Mouse (Mus musculus) testis, postnatal 14 days (tissue): ENCODE data around the gene Fignl1.
A peak's percentile ranks its signal among the peaks of the same experiment; 100 is the strongest.

Experiments used
- DNase-seq: peaks from one replicate; pipeline ENCODE4 v3.0.0; 2021; ENCODE audit warnings: low spot score

Fignl1 gene

DNA sequence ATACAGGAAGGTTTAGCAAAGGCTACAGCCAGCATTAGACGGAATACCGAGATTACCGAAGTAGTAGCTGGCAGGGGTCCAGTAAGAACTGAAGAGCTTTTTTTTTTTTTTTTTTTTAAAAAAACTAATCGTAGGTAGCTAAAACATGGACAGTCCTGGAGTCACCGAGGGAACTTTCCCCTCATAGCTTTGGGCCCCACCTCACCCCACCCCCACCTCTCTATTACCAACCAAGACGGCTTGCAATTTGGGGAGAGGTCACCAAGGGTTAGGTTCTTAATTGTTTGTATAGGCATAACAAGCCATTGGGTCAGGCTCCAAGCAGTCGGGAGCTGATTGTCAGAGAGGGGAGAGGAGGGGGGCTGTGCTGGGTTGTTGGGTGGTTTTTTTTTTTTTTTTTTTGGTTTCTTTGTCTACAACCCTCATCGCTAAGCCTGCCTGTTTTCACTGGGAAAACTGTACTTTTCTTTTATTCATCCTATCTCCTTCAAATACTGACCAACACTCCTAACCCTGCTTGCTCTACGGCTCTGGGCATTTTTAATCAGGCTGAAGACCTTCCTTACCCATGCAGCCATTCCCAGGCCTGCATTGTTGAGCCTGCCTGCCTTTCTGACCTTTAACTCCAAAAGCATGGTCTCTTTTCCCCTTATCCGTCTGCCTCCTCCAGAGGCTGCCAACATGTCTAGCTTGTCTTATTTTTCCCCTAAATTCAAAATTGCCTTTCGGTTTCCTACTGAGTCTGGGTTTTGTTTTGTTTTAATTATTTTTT, 828 bp upstream of the Fignl1 start:
- DNase-seq: peak; percentile 30

DNA sequence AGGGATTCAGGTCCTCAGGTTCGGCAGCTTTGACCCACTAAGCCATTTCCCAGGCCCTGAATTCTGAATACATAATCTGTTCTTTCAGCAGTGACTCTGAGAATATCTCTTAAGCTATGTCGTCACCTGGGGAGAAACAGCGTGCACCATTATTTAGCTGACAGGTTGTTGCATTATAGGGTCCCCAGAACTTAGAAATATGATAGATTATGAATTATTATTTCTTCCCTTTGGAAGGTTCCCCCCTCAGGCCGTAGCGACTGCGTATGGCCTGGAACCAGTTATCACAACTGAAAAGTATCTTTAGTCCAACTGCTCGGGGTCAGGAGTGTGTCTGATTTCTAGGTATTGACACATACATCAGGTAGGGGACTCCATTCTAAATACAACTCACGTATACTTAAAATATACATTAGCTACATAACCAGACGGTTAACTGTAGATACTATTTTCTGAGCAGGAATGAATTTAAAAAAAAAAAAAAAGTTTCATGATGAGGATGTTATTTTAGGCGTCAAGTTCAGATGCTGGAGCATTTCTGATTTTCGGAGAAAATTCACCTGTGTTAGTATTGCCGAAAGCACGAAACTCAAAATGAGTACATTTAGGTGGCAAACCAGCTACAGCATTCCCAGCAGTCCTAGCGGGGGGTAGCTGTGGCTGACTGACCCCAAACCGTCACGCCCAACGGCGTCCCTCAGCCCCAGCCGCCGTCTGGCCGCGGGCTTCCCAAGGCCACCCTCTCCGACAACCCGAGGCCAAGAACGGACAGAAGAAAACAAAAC, 535 bp downstream of the Fignl1 start:
- DNase-seq: no peak

DNA sequence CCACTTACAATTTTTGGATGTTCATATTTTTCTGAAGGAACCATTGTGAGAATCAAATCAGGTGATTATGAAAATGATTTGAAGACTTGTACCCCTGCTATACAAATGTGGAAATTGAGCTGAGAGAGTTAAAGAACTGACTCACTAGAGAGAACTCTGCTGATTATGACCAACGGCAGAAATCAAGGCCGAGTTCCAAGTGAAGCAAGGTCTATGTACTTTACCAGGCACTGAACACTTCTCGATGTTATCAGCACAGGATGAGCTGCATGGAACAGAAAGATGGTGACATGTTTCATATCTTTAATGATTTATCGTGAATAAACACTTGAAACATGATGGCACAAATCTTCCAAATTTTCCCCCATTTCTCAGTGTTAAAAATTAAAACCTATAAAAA, 2.8 kb downstream of the Fignl1 start:
- no peak for DNase-seq

DNA sequence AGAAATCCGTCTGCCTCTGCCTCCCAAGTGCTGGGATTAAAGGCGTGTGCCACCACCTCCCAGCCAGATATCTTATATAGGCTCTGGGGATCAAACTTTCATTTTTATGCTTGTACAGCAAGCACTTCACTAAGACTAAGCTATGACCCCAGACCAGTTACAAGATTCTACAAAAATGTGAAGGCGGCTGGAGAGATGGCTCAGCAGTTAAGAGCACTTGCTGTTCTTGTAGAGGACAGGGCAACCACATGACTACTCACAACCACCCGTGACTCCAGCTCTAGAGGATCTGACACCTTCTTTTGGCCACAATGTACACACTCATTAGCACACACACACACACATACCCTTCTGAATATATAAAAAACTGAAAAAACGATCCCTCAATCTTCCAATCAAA, 4.3 kb downstream of the Fignl1 start:
- DNase-seq: no peak

DNA sequence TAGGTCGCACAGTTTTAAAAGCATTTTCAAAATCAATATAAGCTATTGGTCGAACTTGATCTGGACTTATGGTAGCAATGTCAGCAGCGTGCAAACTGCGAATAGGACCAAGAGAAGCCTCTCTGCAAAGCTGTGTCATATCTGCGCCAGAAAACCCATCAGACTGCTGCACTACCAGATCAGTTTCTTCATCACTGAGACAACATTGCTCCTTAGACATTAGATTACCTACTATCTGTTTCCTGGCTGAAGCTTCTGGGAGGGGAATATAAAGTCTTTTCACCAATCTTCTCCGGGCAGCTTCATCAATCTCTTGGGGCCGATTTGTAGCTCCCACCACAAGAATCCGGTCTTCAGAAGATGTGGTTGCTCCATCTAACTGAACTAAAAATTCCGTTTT, 7.7 kb downstream of the Fignl1 start:
- DNase-seq: no peak

DNA sequence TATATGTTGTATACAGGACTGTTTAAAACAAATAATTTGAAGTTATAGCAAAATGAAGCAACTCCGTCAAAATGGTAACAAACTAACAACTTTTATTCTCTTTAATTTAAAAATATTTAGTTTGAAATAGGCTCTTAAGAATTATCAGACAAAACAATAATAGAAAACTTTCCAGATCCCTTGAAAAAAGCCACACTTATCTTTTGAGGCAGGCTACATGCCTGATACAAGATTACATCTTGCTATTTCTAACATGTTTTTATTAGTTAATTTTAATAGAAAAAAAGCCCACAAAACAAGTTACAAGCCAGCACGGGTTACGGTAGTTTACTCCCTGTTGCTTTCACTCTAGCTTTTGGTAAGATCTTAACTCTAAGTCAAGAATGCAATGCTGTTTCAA, 8.5 kb downstream of the Fignl1 start:
- DNase-seq: no peak

DNA sequence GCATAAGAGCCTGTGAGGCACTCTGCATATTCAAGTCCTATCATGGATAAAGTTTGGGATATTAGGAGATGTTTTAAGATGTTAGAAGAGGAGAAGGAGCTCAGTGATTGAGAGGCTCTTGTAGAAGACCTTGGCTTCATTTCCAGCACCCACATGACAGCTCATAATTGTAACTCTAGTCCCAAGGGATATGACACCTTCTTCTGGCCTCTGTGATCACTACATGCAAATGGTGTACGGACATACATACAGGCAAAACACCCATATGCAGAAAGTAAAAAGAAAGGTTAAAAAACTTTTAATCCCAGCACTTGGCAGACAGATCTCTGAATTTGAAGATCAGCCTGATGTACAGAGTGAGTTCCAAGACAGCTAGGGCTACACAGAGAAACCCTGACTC, 10.1 kb downstream of the Fignl1 start:
- no peak for DNase-seq

DNA sequence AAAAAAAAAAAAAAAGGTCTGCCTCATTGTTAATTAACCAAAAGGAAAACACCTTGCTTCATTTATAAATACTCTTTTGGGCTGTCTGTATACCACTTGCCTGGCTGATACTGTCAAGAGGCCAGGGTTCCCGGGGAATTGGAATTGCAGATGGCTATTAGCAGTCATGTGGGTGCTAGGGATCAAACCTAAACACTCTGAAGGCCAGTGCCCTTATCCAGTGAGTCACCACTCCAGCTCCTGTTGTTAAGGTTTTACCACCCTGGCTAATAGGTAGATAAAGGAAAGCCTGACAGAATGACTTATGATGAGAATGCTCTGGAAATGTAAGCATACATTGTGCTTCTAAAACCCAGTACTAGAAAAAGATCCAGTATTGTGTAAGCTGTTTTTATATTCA, 14.1 kb downstream of the Fignl1 start:
- no peak for DNase-seq

DNA sequence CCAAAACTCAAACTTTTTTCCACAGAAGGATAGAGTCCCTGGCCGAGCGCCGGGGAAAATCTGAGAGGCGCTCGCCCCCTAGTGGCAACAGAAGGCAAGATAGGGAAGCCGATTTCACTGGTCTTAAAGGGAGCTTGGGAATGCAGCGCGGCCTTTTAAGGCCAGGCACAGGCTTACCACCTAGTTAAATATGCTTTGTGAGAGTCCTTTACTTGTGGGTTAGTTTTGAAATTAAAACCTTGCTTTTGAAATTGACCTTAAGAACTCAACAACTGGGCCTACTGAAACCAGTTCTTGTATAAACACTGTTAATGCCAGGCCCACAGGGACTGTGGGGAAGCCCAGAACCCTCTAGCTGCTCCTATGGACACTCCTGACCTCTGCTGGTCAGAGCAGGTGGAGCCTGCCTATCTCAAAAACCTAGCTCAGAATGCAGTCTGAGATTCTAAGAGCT, 20.2 kb downstream of the Fignl1 start:
- peak; percentile 72 for DNase-seq

DNA sequence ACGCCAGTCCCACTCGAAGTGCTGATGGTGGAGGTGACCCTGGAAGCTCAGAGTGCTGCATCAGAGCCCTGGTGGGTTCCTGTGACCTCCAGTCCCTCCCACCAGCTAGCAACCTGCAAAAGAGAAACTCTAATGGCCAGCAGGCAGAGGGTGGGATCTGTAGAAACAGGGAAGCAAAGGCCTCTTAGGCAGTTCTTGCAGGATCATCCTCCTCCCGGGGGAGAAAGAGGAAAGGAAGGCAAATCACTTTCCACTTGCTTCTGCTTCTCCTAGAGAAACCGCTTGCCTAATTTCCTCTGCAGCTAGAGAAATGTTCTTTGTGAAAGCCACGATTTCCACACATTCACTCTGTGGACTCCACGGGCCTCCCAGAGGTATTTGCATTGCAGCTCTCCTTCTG, 23.3 kb downstream of the Fignl1 start:
- no peak for DNase-seq

DNA sequence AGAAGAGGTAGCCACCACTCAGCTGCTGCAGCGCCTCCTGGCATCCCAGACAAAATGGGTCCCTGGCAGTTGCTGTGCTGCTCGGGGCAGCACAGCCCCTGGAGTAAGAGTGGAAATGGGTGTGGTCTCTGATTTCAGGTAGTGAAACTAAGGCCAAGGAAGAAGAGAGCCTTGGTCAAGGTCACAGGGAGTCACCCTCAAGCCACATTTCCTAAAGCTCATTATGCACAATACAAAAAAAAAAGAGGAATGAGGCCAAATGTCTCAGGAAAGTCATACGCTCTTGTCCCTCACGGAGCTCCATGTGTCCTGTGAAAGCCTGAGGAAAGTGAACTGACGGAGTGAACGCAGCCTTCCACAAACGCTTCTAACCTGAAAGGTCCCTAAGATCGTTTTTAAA, 27.0 kb downstream of the Fignl1 start:
- no peak for DNase-seq

DNA sequence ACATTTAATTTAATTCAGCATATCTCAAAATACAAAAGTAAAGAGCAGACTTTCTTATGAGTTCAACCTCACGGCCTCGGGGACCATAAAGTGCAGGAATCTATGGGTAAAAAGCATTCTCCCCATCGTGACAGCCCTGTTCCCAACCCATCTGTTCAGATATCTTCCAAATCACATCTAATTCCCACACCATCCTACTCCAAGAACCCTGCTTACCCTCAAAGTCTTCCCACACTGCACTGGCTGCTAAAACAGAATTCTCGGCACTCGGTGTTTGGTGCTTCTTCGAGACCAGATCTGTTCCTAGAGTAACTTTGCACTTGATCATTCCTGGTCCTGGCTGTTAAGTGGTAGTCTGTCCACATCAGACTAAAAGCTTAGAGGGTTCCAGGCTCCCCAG, 30.4 kb downstream of the Fignl1 start:
- DNase-seq: no peak

DNA sequence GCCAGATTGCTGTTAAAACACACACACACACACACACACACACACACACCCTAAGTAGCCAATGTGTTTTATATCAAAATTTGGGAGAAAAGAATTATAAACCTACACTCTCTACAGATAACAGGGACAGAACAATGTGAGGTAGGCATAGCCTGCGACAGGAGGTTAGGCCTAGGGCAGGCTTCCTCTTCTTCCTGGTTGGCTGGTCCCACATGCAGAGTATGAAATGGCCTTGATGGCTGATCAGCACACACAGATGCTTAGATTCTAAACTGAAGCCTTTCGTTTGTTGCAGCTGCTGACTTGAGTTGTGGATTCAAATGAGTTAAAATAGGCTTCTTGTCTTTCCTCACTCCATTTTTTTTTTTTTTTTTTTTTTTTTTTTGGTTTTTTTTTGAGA, 31.0 kb downstream of the Fignl1 start:
- DNase-seq: no peak

DNA sequence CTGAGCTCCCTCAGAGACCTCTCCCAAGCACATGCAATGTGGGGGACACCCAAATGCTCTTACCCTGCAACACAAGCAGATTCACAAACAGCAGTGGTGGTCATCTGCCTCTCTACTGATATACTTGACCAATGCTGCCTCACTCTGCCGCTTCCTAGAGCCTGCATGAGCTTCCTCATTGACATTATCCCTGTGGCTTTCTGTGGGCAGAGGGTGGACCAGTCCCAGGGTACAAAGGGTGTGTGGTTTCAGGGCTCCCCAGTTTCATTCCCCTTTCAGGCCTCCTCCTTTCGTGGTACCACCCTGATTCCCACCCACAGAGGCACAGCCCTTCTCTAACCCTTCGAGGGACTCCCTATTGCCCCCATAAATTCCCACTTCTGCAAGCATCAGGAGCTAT, 31.5 kb downstream of the Fignl1 start:
- no peak for DNase-seq

DNA sequence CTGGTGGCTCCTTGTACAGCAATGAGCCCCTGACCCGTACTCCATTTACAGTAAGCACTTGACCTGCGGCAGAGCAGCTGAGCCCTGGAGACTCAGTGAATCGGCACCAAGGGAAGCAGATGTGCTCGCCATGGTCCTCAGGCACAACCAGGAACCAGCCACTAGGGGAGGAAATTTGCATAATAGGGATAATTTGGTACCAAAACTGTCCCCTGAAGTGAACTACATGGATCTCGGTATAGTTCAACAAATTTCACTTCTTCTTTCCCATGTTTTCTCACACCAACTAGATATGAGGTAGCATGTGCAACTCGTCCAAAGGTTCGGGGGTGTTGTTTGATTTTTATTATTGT, 32.0 kb downstream of the Fignl1 start:
- no peak for DNase-seq

DNA sequence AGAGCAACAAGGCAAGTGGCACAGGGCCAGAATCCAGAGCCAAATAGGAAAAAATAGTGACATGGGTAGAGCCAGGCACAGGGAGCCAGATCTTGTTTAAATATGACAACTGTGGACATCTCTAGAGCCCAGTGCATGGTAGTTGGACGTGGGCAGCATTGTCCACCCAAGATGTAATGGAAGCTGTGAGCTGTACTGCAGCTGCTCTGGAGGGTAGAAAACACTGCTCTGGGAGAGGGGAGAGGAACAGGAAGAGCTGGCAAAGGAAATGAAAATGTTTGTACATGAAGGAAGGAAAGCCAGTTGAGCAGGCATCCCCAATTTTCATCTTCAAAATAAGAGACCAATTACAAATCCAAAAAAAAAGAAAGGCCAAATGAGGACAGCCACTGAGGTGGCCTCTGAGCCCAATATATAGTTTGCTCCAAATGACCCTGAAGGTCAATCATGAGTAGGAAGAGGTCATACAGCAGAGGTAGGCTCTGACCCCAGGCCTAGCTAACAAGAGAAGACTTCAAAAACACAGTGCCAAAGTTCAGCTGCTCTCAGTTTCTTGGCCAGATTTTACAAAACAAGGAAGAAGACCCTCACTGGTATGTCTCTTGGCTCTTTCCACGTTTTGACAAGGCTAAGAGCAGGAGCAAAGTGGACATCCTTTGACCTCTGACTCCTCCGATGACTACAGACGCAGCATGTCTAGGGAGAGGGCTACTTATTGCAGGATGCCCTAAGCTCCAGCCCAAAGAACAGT, 32.5 kb downstream of the Fignl1 start:
- no peak for DNase-seq

DNA sequence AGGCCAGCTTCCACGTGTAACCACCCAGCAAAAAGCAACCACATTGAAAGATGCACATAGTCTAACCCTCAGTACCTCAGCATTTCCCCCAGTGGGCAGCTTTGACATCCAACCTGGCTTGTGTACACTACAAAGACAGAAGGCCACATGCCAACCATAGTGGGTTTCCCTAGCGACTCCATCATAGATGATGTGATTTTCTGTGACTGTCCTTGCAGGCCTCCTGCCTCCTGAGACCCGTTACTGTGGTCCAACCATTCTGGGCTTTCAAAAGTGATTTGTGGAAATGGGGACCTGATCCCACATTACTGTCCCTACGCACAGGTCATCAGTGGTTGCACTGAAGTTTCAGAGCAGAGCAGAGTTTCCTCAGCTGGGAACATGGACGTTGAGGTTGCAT, 33.9 kb downstream of the Fignl1 start:
- no peak for DNase-seq

DNA sequence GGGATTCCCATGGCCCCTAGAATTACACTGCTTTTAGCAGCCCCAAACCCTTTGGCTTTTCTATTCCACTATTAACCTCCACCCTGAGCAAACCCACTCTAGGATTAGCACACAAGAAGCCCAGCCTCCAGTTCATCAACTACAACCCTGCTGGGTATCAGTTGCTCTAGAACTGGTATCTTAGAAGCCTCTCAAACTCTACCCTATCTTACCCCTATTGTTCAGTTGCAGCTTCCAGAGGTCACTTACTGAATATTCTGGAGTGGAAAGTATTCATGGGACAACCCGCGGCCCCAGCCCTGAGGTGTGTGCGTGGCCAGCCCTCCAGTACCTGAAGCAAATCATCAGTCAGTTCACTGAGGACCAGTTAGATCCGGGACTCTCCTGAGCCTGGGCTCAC, 34.4 kb downstream of the Fignl1 start:
- no peak for DNase-seq

DNA sequence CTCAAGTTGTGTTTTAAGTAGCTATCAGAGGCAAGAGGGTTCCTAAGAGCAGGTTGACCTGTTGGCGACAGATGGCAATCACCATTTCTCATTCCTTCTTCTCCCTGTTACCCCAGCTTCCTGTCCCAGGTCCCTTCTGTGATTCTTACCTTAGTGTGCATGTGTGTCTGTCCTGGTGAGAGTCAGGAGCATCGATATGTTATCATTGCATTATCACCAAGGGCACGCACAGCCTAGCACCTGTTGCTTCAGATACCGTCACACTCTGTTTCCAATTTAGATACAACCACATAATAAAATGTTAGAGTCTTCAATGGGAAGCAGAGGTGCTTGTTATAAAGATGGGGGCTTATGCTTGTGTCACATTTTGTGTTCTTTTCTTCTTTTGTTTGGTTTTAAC, 36.6 kb downstream of the Fignl1 start:
- DNase-seq: no peak

DNA sequence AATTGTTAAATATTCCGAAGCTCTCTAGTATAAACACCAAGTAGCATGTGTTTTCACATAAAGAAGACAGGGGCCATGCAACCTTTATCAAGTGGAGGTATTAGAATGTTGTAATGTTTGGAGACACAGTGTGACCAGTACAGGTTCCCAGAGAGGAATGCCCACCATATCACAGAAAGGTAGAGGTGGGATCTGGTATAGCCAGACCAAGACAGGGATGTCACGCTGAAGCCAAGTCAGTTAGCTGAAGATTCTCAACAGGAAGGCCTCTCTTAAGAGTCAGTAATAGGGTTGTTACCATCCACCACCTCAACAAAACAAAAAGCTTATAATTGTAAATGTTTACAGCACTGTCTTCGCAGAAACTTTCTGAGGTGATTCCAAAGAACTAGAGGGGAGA, 38.1 kb downstream of the Fignl1 start:
- no peak for DNase-seq

DNA sequence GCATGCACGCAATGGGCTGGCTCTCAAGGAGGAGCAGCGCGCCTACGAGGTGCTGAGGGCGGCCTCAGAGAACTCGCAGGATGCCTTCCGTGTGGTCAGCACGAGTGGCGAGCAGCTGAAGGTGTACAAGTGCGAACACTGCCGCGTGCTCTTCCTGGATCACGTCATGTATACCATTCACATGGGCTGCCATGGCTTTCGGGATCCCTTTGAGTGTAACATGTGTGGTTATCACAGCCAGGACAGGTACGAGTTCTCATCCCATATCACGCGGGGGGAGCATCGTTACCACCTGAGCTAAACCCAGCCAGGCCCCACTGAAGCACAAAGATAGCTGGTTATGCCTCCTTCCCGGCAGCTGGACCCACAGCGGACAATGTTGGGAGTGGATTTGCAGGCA, 39.5 kb downstream of the Fignl1 start:
- no peak for DNase-seq

DNA sequence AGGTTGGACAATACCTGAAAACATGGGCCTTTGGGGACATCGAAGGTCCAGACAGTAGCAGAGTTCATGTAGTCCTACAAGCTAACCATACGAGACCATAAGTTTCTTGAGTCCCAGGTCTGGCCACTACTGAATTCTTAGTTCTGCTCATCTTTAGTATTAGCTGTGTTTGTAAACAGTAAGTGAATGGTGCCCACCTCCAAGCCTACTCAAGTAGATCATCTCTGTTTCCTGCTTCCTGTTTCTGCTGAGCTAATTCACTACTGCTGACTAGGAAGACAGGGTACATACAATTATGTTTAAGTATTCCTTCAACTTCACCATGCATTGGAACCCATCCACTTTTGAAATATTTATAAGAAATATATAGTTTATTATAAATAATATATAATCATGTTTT, 40.7 kb downstream of the Fignl1 start:
- no peak for DNase-seq

DNA sequence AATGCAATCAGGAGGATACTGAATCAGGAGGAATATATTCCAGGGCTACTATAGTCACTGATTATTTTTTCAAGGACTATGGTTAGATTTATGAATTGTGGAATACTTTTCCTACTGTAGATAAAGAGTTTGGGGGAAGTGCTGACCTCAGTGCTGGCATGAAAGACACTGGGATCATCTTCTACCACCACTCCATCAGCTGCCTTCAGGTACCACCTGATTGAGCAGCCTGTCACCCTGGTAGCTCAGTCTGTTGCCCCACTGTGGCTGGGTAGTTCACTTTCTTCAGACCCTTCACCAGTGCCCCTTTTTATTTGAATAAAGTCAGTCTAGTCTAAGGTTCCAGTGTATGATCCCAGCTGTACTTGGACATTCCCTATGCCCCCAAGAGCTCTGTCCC, 42.0 kb downstream of the Fignl1 start:
- no peak for DNase-seq
